Mouse (Mus musculus) gonadal fat pad, adult 2 months (tissue): ENCODE measurements around the gene Mxra7. TPM values are rescaled to one million over a fixed set of nuclear protein-coding genes. Genes with fewer than 3 reads are reported as not detected.
"Not testable (repeated sequence)": the region's sequence is repeated elsewhere in the genome, so short reads cannot be mapped to it uniquely, and the experiment has no call there.

Source experiments
- DNase-seq: peaks from one replicate; pipeline ENCODE4 v3.0.0-alpha.2; 2012; ENCODE audit warnings: low read depth
- polyA plus RNA-seq: library from polyadenylated mRNA; depleted of rRNA; stranded (reverse); fragments of >200 nt; gene quantifications from 2 replicates; pipeline ENCODE4 v1.2.3, GENCODE M21; 2012

Mxra7 gene
- polyA plus RNA-seq, 1 experiment: 13.9 TPM

DNA sequence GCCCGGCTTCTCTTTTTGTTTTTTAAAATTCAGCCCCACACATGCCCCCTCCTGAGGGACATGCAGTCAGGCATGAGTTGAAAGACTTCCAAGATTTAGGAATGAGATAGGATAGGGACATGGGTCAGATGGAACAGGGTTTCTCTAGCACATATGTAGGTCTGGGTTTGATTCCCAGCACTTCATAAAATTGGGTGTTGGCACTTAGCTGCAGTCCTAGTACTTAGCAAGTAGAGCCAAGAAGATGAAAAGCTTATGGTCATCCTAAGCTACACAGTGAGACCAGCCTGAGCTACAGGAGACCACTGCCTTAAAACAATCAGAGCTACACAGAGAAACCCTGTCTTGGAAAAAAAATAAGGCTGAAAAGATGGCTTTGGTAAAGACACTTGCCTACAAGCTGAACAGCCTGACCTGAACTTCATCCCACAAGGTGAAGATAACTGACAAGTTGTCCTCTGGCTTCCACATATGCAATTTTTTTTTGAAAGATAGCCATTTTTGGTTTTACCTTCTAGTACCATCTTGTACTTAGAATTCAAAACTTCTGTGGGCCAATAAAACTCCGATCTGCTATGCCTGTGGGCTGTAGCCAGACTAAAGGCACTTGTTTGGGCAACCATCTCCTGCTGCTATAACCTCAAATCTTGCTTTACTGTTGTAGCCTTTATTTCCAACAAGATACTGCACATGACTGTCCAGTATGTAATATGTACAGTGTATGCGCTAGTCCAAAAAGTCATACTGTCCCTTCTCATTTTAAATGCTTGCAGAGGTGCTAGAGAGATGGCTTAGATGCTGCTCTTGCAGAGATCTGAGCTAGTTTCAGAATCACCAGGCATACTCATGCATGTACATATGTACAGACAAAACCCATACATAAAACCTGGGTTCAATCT is 19.6 kb upstream of the Mxra7 start:
- no peak for DNase-seq

DNA sequence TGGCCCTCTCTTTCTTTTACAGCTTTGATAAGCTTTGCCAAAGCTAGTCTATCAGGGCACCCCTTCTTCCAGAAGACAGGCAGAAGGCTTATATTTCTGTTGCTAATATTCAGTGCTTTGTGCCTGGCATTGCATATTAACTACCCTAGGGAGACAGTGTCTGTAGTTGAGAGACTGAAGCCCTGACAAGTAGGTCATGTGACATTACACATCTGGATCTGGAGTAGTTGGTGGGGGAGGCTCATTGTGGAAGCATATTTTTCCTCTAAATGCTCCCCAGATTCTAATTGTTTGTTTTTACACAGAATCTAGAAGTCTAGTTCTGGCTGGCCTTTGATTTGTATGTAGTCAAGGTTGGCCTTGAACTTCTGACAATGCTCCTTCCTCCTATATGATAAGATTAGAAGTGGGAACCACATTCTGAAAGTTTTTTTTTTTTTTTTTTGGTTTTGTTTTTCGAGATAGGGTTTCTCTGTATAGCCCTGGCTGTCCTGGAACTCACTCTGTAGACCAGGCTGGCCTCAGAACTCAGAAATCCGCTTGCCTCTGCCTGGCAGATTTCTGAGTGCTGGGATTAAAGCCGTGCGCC is 18.8 kb upstream of the Mxra7 start:
- no peak for DNase-seq

DNA sequence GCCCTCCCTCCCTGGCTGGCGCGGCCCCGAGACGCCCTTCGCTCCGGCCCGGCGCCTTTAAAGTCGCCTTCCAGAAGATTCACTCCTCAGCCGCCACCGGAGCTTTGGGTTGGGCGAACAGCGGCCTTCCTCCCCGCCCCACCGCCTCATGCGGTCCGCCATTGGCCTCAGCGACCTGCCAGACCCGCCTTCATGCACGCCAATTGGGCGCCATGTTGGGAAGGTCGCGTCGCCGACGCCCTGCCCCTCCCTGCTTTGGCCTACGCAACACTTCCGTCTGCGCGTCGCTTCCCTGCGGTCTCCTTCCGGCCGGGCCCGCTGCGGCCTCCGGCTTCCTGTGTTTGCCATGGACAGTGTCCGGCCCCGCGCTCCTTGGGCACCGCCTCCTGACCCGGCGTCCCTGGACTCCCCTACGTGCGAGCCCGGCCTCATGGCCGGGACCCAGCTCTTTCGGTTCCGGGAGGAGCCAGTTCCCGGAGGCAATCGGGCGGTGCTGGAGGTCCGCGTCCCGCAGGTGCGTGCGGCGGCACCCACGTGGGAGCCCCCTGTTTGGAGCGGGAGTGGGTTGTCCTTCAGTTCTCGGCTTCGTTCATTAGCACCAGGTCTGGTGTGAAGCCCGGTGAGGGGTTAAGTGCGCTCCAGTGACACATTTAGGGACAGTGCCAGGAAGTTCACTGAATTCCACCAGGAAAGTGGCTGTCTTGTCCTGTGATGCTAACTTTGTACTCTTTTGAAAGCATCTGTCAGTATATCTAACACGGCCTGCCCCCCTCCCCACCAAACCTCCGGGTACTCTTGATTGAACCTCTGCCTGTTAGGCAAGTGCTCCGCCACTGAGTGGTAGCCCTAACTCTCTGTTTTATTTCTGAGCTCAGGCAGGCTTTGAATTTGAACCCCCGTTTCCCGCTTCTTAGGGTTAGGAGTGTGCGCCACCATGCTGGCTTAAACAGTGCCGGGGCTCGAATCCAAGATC is 15.7 kb upstream of the Mxra7 start, which contains the start of the genes Mettl23 and Jmjd6:
TSS of gene Mettl23 (plus strand) at position 18 of the 973 bp plus-strand sequence.
TSS of gene Jmjd6 (minus strand) at position 189 of the 973 bp plus-strand sequence.
- DNase-seq: no peak

- no peak for DNase-seq
Measured at GRCm38 (mm10) chr11:116842531-116843260, 14.8 kb upstream of the Mxra7 start.

DNA sequence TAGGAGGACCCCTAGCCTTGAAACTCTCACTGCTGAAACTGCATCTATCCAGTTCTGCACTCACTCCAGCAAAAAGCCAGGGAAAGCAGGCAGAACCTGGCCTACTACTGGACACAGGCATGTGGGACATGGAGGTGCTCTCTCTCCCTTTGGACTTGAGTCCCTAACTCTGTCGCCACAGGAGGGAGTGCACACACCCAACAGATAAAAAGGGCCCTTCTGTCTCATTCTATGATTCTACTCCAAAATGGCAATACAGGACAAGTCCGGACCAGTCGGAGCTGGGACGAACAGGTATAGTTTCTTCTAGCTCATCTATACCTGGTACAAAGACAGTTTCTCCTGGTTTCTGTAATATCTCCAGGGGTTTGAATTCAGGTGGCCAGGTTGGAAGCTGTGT is 12.9 kb upstream of the Mxra7 start:
- DNase-seq: no peak

- DNase-seq: no peak
Measured at GRCm38 (mm10) chr11:116839601-116840000, 11.8 kb upstream of the Mxra7 start.

DNA sequence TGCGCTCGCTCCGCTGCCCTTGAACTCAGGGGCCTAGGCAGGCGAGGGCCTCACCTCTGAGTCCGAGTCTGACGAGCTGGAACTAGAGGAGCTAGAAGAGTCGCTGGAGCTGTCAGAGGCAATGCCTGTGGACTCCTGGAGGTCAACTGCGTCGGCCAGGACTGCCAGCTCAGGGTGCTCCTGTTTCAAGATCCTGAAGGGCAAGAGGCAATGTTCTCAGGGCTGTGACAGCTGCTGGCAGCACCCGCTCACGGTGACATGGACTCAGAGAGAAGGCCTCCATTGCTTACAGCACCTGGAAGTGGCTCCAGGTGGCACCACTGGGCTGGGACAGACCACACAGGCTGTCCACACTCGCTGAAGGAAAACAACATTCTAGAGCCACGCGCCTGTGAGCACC is 11.1 kb upstream of the Mxra7 start:
- no peak for DNase-seq

- DNase-seq: no peak
Measured at GRCm38 (mm10) chr11:116837441-116837840, 9.6 kb upstream of the Mxra7 start.

DNA sequence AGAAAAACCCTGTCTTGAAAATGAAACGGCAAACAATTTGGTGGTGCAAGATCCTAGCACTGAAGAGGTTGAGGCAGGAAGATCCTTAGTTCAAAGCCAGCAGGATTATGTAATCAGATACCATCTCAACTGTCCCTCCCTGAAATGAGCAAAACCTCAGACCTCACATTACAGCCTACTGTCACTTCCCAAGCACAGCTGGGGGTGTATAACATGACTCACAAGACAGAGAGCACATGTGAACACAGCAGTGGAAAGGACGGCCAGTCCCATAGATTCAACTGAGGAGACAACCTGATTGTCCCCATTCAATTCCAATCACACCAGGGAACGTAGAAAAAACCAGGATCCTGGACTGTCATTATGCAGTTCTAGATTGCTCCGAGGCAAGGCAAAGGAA is 8.4 kb upstream of the Mxra7 start:
- no peak for DNase-seq

DNA sequence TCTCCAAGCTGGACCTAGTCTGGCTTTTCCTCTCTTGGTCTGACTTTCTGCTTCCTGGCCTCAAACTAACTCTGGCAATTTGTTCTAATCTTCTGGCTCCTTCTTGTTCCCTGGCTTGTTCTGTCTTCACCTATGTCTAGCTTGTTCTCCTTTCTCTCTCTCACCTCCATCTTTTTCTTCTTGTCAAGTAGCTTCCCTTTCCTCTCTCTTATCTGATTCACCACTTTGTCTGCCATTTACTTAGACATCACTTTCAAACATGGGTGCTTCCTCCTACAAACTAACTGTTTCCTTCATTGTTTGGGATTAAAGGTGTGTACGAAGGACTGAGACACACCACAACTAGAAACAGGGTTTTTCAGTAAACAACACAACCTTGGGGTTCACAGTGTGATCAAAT is 7.1 kb upstream of the Mxra7 start:
- DNase-seq: no peak

DNA sequence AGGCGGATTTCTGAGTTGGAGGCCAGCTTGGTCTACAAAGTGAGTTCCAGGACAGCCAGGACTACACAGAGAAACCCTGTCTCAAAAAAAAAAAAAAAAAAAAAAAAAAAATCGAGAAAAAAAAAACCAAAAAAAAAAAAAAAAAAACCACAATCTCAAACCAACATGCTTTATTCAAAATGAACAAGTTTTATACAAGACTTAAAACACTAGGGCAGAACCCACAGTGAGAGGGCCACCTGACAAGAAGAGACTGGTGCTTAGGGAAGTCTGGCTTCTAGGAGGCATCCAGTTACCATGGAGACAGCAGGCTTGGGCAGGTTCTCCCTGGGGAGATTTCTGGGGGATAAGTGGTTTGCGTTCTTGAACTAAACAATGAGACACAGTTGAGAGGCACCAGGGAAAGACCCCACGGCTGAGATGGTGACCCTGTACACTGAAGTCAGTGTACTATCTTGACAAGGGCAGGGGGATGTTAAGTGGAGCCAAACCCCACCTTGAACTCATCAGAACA is 4.4 kb upstream of the Mxra7 start:
- no peak for DNase-seq

- no peak for DNase-seq
Measured at GRCm38 (mm10) chr11:116826550-116827504, 1.0 kb downstream of the Mxra7 start.

GRCm38 (mm10) chr11:116825230-116825629 is 2.6 kb downstream of the Mxra7 start:
- DNase-seq: no peak

- not testable (repeated sequence) for DNase-seq
Measured at GRCm38 (mm10) chr11:116823885-116824284, 4.0 kb downstream of the Mxra7 start.

DNA sequence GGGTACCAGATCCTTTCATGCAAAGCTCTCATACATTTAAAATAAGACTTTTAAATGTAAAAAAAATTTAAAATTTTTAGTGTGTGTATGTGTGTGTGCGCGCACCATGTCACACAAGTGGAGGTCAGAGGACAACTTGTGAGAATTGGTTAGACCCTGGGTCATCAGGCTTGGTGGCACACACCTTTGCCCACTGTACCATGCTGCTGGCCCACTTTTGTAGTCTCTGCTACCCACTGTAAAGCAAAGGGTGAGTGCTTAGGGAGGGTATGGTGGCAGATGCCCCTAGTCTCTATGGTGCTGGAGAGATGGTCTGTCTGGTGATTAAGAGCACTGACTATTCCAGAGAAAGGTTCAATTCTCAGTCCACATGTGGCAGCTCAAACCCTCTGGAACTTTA is 4.6 kb downstream of the Mxra7 start:
- DNase-seq: no peak

- DNase-seq: no peak
Measured at GRCm38 (mm10) chr11:116822626-116823025, 5.2 kb downstream of the Mxra7 start.

DNA sequence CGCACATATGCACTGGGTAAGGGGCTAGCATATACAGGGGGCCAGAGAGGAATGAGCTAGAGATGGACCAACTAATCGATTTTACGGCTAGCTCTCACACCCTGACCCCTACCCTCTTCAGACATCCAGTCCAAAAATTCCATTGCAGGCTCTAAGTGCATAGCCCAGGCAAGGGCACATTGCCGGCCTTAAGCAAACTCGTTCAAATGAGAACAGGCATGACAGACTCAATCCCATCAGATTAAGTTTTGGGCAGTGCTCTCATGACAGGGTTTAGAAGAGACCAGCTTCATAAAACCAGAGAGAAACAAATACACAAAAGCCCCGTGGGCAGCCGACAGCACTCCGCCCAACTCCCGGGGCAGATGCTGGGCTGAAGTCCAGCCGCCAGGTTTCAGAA is 5.6 kb downstream of the Mxra7 start:
- no peak for DNase-seq

DNA sequence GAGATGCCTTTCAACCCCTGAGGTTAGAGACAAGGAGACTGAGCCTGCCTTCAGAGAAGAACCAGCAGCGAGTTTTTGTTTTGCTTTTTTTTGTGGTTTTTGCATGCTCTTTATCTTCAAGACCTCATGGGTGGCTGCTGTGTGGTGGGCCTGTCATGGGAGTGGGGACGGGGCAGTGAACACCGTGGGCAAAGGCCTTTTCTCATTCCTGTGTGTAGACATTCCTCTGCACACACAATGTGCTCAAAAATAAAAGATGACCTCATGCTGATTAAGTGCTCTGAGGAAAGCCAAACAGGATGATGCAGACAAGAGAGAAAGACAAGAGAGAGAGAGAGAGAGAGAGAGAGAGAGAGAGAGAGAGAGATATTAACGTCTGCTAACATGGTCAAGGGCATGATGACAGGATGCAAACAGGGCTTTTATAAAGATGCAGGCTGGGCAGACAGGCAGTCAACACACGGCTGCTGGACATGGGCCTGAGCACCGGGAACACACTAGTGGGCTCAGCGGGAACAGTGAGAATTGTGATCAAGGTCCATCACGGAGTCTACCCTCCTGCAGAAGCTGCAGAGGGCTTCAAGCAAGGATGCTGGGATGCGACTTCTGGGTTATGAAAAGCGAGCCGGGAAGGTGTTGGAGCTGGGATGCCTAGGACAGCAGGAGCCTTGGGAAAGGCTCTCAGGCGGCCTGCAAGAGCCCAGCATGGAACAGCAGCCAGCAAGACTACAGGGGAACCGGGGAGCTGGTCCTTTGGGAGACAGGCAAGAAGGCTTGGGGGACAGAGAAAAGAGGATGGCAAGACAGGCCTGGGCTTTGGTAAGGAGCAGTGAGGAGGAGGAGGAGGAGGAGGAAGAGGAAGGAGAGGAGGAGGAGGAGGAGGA is 6.5 kb downstream of the Mxra7 start:
- no peak for DNase-seq
